Mouse (Mus musculus): ENCODE data around the gene Fbf1.

DNA sequence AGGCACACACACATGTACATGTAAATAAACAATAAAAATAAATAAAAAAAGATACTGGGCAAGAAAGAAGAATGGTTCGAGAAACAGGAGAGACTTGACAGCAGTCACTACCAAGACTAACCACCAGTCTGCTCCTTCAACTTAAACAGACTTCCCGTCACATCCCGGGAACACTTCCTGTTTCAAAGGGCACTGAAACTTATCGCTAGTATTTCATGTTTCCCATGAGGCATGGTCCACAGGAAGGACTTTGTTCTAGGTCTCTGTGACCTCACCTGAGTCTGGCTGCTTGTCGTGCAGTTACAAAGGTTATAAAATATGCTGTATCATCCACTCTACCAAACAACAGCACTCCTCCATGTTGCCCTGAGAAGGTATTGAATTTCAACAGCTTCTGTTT, 27.3 kb upstream of the Fbf1 start:
- TF ChIP-seq GATA1 (IDR thresholded peaks at IDR 0.05; ENCODE audit: borderline replicate concordance, low read length) (no peak), FLI1 (IDR thresholded peaks at IDR 0.05; ENCODE audit: low read length) (no peak)
